Mouse (Mus musculus) kidney, adult 2 months (tissue): Measurements from ENCODE around the gene Smc3.

Experiments used
- CTCF ChIP-seq: fragments of 200-500 bp; conservative IDR thresholded peaks from 2 replicates; pipeline ENCODE4 v1.5.1; 2011; ENCODE audit warnings: low read depth, mild to moderate bottlenecking, control low read depth, low read length, moderate library complexity, mixed read lengths; ENCODE audit not compliant: insufficient read depth, insufficient read length
- POLR2A ChIP-seq: fragments of 200-500 bp; IDR thresholded peaks from one replicate; pipeline ENCODE4 v1.6.1; 2011; ENCODE audit warnings: low read depth, low read length, control low read depth

GRCm38 (mm10) chr19:53676718-53677634 is 76.8 kb downstream of the Smc3 start, which contains the start of gene Rbm20:
- TF ChIP-seq POLR2A (no peak), CTCF (no peak)
